Mouse (Mus musculus) liver, embryonic 16.5 days (tissue): Measurements from ENCODE around the gene Cenpm. TPM values are rescaled to one million over a fixed set of nuclear protein-coding genes. Genes with fewer than 3 reads are reported as not detected.
A peak's percentile ranks its signal among the peaks of the same experiment; 100 is the strongest.

Source experiments
- ATAC-seq: fragments of 200-750 bp; cut with Nextera tagmentation; 2 replicates; pipeline ENCODE4 v1.8.0; 2017; ENCODE audit warnings: low read depth, mild to moderate bottlenecking, moderate number of reproducible peaks, moderate library complexity
- H3K27ac ChIP-seq: fragments of 300-500 bp; sonication (generic); 2 replicates; pipeline ENCODE4 v1.5.1; 2014; ENCODE audit warnings: mild to moderate bottlenecking, low read length
- H3K27me3 ChIP-seq: fragments of 300-500 bp; sonication (generic); 2 replicates; pipeline ENCODE4 v1.6.1; 2014; ENCODE audit warnings: low read depth, low read length, mixed read lengths; ENCODE audit not compliant: control insufficient read depth, insufficient read depth
- H3K36me3 ChIP-seq: fragments of 300-500 bp; sonication (generic); 2 replicates; pipeline ENCODE4 v1.6.1; 2014; ENCODE audit warnings: mild to moderate bottlenecking; ENCODE audit not compliant: control insufficient read depth, insufficient read depth
- H3K4me1 ChIP-seq: fragments of 300-500 bp; sonication (generic); 2 replicates; pipeline ENCODE4 v1.6.1; 2014; ENCODE audit warnings: low read depth, low read length, mixed read lengths; ENCODE audit not compliant: control insufficient read depth
- H3K4me2 ChIP-seq: fragments of 300-500 bp; sonication (generic); 2 replicates; pipeline ENCODE4 v1.6.1; 2014; ENCODE audit warnings: low read depth, low read length, mixed read lengths
- H3K4me3 ChIP-seq: fragments of 300-500 bp; sonication (generic); 2 replicates; pipeline ENCODE4 v1.5.1; 2014; ENCODE audit warnings: low read depth, mild to moderate bottlenecking, low read length
- H3K9ac ChIP-seq: fragments of 300-500 bp; sonication (generic); 2 replicates; pipeline ENCODE4 v1.6.1; 2014; ENCODE audit warnings: low read depth, low read length
- H3K9me3 ChIP-seq: fragments of 300-500 bp; sonication (generic); replicated peaks from 2 replicates; pipeline ENCODE4 v1.6.1; 2016; ENCODE audit warnings: low read length; ENCODE audit not compliant: control insufficient read depth
- WGBS: fragments of 180-500 bp; shearing (Covaris S2); extraction: QIAGEN DNeasy Blood & Tissue Kit; methylation state at CpG from one replicate; pipeline ENCODE4 v1.1.7; 2014; ENCODE audit not compliant: insufficient replicate concordance; 5-methylcytosine and 5-hydroxymethylcytosine counted together
- polyA plus RNA-seq: library from polyadenylated mRNA; unstranded; fragments of >200 nt; fragmentation: Nextera tagmentation; extraction: Ambion mirVana; gene quantifications from 2 replicates; pipeline ENCODE4 v1.2.1, GENCODE M21; 2015

Cenpm gene
- polyA plus RNA-seq, 1 experiment from 2014 or later: 27.1 TPM

GRCm38 (mm10) chr15:82197246-82197750, 47.2 kb downstream of the Cenpm start:
- peaks cover 70% of the 10 kb centered on the region for H3K36me3 ChIP-seq
- no peaks in the 10 kb centered on the region for H3K27me3 ChIP-seq
- no peak overlapping the region for H3K9ac ChIP-seq
- H3K4me3 ChIP-seq: no peak overlapping the region
- H3K9me3 ChIP-seq: no peaks in the 10 kb centered on the region
- H3K4me2 ChIP-seq: no peak overlapping the region
- WGBS: 71% methylated on average over 10 of the region's 10 CpGs
- H3K27ac ChIP-seq: no peak overlapping the region
- ATAC-seq: no peak
- H3K4me1 ChIP-seq: no peaks in the 10 kb centered on the region

GRCm38 (mm10) chr15:82196300-82196699, 48.2 kb downstream of the Cenpm start:
- no peak for ATAC-seq
- Histone ChIP-seq H3K4me1 (no peaks in the 10 kb centered on the region), H3K4me2 (no peak overlapping the region), H3K36me3 (peaks cover 61% of the 10 kb centered on the region), H3K9me3 (no peaks in the 10 kb centered on the region), H3K27ac (no peak overlapping the region), H3K4me3 (no peak overlapping the region), H3K27me3 (no peaks in the 10 kb centered on the region), H3K9ac (no peak overlapping the region)
- WGBS: 73% methylated on average over 12 of the region's 12 CpGs

DNA sequence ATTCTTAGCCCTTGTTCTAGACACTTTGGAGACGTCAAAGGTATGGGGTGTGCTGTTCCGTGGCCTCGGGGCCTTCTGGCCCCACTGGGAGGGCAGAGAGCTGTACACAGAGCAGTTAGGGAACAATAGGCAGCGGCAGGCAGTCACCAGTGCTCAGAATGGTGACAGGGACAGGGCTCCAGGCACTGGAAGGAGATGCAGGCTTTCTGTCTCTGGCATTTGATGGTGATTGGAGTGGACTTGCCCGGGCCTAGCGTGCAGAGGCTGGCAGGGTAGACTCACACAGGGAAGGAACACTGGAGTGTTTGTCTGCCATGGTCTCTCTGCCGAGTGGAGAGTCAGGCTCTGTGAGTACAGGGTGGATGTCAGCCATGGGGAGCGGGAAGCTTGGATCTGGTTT, 51.9 kb downstream of the Cenpm start:
- Histone ChIP-seq H3K27ac (no peak overlapping the region), H3K4me2 (no peak overlapping the region), H3K9me3 (no peaks in the 10 kb centered on the region), H3K27me3 (no peaks in the 10 kb centered on the region), H3K9ac (no peak overlapping the region), H3K4me3 (no peak overlapping the region), H3K4me1 (peaks cover 8% of the 10 kb centered on the region), H3K36me3 (peaks cover 50% of the 10 kb centered on the region)
- 73% methylated on average over 8 of the region's 8 CpGs for WGBS
- no peak for ATAC-seq

GRCm38 (mm10) chr15:82188481-82189240, 55.9 kb downstream of the Cenpm start:
- no peak overlapping the region for H3K4me3 ChIP-seq
- H3K4me2 ChIP-seq: no peak overlapping the region
- H3K36me3 ChIP-seq: peaks cover 27% of the 10 kb centered on the region
- H3K4me1 ChIP-seq: peaks cover 46% of the 10 kb centered on the region
- WGBS: 90% methylated on average over 10 of the region's 10 CpGs
- no peaks in the 10 kb centered on the region for H3K27me3 ChIP-seq
- ATAC-seq: no peak
- H3K27ac ChIP-seq: 0 out of 2 replicates have a peak overlapping the region, but pooled peaks have one; percentile 11
- no peaks in the 10 kb centered on the region for H3K9me3 ChIP-seq
- H3K9ac ChIP-seq: no peak overlapping the region

GRCm38 (mm10) chr15:82187924-82188323, 56.6 kb downstream of the Cenpm start:
- H3K36me3 ChIP-seq: peaks cover 27% of the 10 kb centered on the region
- 85% methylated on average over 1 of the region's 1 CpGs for WGBS

GRCm38 (mm10) chr15:82187401-82187800, 57.1 kb downstream of the Cenpm start:
- peaks cover 54% of the 10 kb centered on the region for H3K4me1 ChIP-seq
- H3K27ac ChIP-seq: peak overlapping the region; percentile 89

More at GRCm38 (mm10) chr15:82187924-82188323, 56.6 kb downstream of the Cenpm start:
- no peak overlapping the region for H3K4me3 ChIP-seq
- no peak overlapping the region for H3K9ac ChIP-seq
- H3K4me1 ChIP-seq: peaks cover 53% of the 10 kb centered on the region
- no peak for ATAC-seq
- no peak overlapping the region for H3K4me2 ChIP-seq
- H3K9me3 ChIP-seq: no peaks in the 10 kb centered on the region
- H3K27ac ChIP-seq: 0 out of 2 replicates have a peak overlapping the region, but pooled peaks have one; percentile 11
- H3K27me3 ChIP-seq: no peaks in the 10 kb centered on the region

DNA sequence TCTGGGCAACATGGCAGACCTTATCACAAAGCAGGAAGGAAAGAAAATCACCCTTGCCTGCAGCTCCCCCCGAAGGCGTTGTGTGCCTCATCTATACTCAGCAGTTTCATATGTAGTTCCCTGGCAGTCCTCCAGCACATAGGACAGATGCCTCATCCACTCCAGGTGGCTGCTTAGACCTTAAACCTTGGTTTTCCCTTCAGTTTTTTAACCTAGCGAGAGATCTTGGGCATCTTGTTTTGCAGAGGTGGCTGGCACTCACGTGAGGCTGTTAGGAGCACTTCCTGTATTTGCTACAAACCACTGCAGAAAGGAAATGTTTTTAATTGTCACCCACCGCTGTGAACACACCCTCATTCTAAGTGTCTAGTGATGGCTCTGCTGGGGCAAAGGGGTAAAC, 57.6 kb downstream of the Cenpm start:
- peaks cover 31% of the 10 kb centered on the region for H3K36me3 ChIP-seq
- 30% methylated on average over 5 of the region's 5 CpGs for WGBS
- H3K4me3 ChIP-seq: no peak overlapping the region
- no peak for ATAC-seq
- peaks cover 4% of the 10 kb centered on the region for H3K9me3 ChIP-seq
- no peaks in the 10 kb centered on the region for H3K27me3 ChIP-seq
- H3K9ac ChIP-seq: no peak overlapping the region; the same call in 1 of the 2 replicates
- H3K27ac ChIP-seq: peak overlapping the region; percentile 89
- peaks cover 55% of the 10 kb centered on the region for H3K4me1 ChIP-seq
- H3K4me2 ChIP-seq: peak overlapping the region; percentile 70

More at GRCm38 (mm10) chr15:82187401-82187800, 57.1 kb downstream of the Cenpm start:
- no peak for ATAC-seq
- H3K4me2 ChIP-seq: no peak overlapping the region
- 84% methylated on average over 4 of the region's 4 CpGs for WGBS
- peaks cover 27% of the 10 kb centered on the region for H3K36me3 ChIP-seq
- H3K27me3 ChIP-seq: no peaks in the 10 kb centered on the region
- peaks cover 2% of the 10 kb centered on the region for H3K9me3 ChIP-seq
- H3K4me3 ChIP-seq: no peak overlapping the region
- H3K9ac ChIP-seq: no peak overlapping the region

DNA sequence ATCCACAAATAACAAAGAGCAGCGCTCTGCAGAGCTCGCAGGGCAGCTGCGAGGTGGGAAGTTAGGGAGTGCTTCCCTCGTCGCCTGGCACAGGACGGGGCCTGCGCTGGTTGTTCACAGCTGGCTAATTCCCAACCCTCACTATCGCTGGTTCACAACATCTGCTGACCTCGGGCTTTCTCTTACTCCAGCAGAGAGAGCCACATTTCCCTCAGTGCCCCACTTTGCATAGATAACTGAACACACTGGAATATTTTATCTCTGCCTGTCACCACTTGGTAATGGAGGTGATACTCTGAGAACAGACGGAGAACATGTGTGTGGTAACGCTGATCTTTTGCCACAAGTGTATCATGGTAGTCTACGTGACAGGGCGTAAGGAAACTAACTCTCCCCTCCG, 58.4 kb downstream of the Cenpm start:
- H3K27ac ChIP-seq: peak overlapping the region; percentile 89
- no peaks in the 10 kb centered on the region for H3K27me3 ChIP-seq
- peak; percentile 69 for ATAC-seq
- peak overlapping the region; percentile 70 for H3K4me2 ChIP-seq
- peaks cover 39% of the 10 kb centered on the region for H3K36me3 ChIP-seq
- peaks cover 62% of the 10 kb centered on the region for H3K4me1 ChIP-seq
- WGBS: 26% methylated on average over 14 of the region's 14 CpGs
- H3K9ac ChIP-seq: peak overlapping the region; percentile 52
- peak overlapping the region; percentile 7; the same call in 1 of the 2 replicates for H3K4me3 ChIP-seq
- H3K9me3 ChIP-seq: peaks cover 4% of the 10 kb centered on the region
